Mouse (Mus musculus) midbrain, postnatal 0 days (tissue): ENCODE measurements around the gene Lrp6. TPM values are rescaled to one million over a fixed set of nuclear protein-coding genes. Genes with fewer than 3 reads are reported as not detected.

Experiments
- ATAC-seq: fragments of 200-750 bp; cut with Nextera tagmentation; 2 replicates; pipeline ENCODE4 v1.8.0; 2017; ENCODE audit warnings: moderate number of reproducible peaks, mild to moderate bottlenecking, moderate TSS enrichment, moderate library complexity; ENCODE audit not compliant: low FRiP score
- DNase-seq: peaks from one replicate; pipeline ENCODE4 v3.0.0-alpha.2; 2015; ENCODE audit warnings: low spot score
- H3K27ac ChIP-seq: fragments of 300-500 bp; sonication (generic); 2 replicates; pipeline ENCODE4 v1.5.1; 2014; ENCODE audit warnings: low read depth, mild to moderate bottlenecking, low read length, mixed read lengths
- H3K27me3 ChIP-seq: fragments of 300-500 bp; sonication (generic); 2 replicates; pipeline ENCODE4 v1.6.1; 2014; ENCODE audit warnings: low read length, control low read depth, mixed read lengths; ENCODE audit not compliant: insufficient read depth
- H3K36me3 ChIP-seq: fragments of 300-500 bp; sonication (generic); 2 replicates; pipeline ENCODE4 v1.6.1; 2014; ENCODE audit warnings: low read length, control low read depth, mixed read lengths; ENCODE audit not compliant: insufficient read depth
- H3K4me1 ChIP-seq: fragments of 300-500 bp; sonication (generic); 2 replicates; pipeline ENCODE4 v1.6.1; 2014; ENCODE audit warnings: mild to moderate bottlenecking, control low read depth, antibody characterized with exemption, low read length, mixed read lengths; ENCODE audit not compliant: insufficient read depth
- H3K4me2 ChIP-seq: fragments of 300-500 bp; sonication (generic); 2 replicates; pipeline ENCODE4 v1.6.1; 2014; ENCODE audit warnings: low read depth, mild to moderate bottlenecking, low read length, mixed read lengths; ENCODE audit not compliant: poor library complexity, severe bottlenecking
- H3K4me3 ChIP-seq: fragments of 300-500 bp; sonication (generic); 2 replicates; pipeline ENCODE4 v1.5.1; 2014; ENCODE audit warnings: low read depth, mild to moderate bottlenecking, low read length, moderate library complexity
- H3K9ac ChIP-seq: fragments of 300-500 bp; sonication (generic); replicated peaks from 2 replicates; pipeline ENCODE4 v1.6.1; 2014; ENCODE audit warnings: mild to moderate bottlenecking, low read length, moderate library complexity, mixed read lengths; ENCODE audit not compliant: poor library complexity, severe bottlenecking
- H3K9me3 ChIP-seq: fragments of 300-500 bp; sonication (generic); 2 replicates; pipeline ENCODE4 v1.6.1; 2016; ENCODE audit warnings: low read length, control low read depth
- CTCF ChIP-seq: IDR thresholded peaks from 2 replicates; pipeline ENCODE4 v1.5.1; 2016; ENCODE audit warnings: antibody characterized with exemption, mild to moderate bottlenecking
- WGBS: fragments of 180-500 bp; shearing (Covaris S2); extraction: QIAGEN DNeasy Blood & Tissue Kit; methylation state at CpG from one replicate; pipeline ENCODE4 v1.1.7; 2014; 5-methylcytosine and 5-hydroxymethylcytosine counted together
- polyA plus RNA-seq: library from polyadenylated mRNA; unstranded; fragments of >200 nt; fragmentation: Nextera tagmentation; extraction: Ambion mirVana; gene quantifications from 2 replicates; pipeline ENCODE4 v1.2.1, GENCODE M21; 2015
- total RNA-seq: library from RNA; depleted of rRNA; stranded (reverse); fragments of >200 nt; gene quantifications from 2 replicates; pipeline ENCODE4 v1.2.3, GENCODE M21; 2014

Lrp6 gene
- total and polyA plus RNA-seq, 2 experiments from 2014 or later, result 14.7 to 26.3 TPM

DNA sequence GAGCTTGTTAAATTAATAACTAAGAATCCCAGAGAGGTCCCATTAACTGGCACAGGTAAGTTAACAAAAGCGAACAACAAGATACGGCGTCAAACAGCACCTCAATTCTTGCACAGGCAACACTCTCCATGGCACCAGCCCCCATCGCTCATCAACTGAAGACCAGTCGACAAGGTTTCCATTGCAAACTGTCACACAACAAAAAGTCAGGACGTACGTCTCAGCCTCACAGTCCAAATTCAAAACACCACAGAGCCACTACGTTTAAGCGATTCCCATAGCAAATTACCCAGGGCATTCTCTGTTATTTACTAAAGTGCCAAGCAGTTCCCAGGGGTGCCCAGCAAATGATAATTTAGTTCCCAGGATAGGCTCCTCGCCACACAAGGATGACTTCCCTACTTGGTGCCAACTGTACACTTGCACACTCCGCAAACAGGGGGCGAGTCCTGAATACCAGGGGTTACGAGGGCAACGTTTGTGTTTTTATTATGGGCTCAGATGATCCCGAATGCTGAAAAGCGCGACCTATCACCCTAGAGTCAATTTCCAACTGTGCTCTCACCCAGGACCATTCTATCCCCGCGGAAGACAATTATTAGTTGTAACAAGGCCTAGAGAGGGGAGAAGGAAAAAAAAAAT is 1.0 kb downstream of the Lrp6 start:
- Histone ChIP-seq H3K9ac (peak overlapping the region; percentile 94), H3K9me3 (no peaks in the 10 kb centered on the region), H3K36me3 (no peaks in the 10 kb centered on the region), H3K27ac (peak overlapping the region; percentile 100; the same call in 1 of the 2 replicates), H3K27me3 (no peaks in the 10 kb centered on the region), H3K4me2 (peak overlapping the region; percentile 91), H3K4me3 (peak overlapping the region; percentile 94), H3K4me1 (0 out of 2 replicates have a peak, but pooled peaks cover 7% of the 10 kb centered on the region)
- no peak for TF ChIP-seq CTCF
- DNase-seq, result peak; percentile 19
- no peak for ATAC-seq
- 2% methylated on average over 19 of the region's 19 CpGs for WGBS

DNA sequence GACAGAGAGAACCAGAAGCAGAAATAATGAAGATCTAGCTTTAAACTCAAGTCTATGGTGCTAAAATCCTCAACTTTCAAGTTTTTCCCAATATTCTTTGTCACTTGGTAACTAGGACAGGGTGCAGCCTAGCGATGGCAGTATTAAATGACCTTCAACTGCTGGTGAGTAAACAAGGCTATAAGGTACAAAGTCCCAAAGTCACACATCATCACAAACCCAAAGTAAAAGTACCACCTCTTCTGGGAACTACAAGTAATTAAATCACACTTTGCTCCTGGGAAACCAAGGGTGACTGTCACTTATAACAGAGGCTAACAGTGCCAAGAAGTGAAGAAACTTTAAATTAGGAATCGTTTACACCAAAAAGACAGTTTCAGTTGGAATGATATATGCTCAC is 2.2 kb downstream of the Lrp6 start:
- Histone ChIP-seq H3K36me3 (no peaks in the 10 kb centered on the region), H3K4me3 (peak overlapping the region; percentile 94; the same call in 1 of the 2 replicates), H3K4me2 (peak overlapping the region; percentile 91), H3K27me3 (no peaks in the 10 kb centered on the region), H3K9ac (no peak overlapping the region), H3K9me3 (no peaks in the 10 kb centered on the region), H3K27ac (no peak overlapping the region), H3K4me1 (0 out of 2 replicates have a peak, but pooled peaks cover 7% of the 10 kb centered on the region)
- 73% methylated on average over 2 of the region's 2 CpGs for WGBS
- ATAC-seq (no peak), DNase-seq (no peak)
- TF ChIP-seq CTCF, result no peak

DNA sequence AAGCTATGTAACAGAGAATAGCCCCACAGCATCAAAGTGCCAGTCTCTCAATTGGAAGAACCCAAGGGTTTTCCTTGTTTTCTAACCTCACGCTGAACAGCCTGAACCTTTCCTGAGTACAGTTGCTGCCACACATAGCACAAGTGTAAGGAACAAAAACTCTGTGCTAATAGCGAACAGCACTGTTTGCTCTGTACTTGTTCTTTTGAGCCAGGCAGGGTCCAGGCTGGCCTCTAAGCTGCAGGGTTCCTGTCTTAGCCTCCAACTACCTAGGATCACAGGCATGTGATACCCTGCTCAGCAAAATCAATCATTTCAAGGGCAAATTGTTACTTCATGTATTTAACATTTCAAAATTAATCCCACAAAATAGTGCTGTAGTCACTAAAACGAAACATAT is 7.1 kb downstream of the Lrp6 start:
- no peaks in the 10 kb centered on the region for H3K36me3 ChIP-seq
- no peak for ATAC-seq
- H3K9me3 ChIP-seq, result no peaks in the 10 kb centered on the region
- no peak overlapping the region for H3K27ac ChIP-seq
- H3K9ac ChIP-seq, result no peak overlapping the region
- DNase-seq, result no peak
- no peak overlapping the region for H3K4me3 ChIP-seq
- H3K4me1 ChIP-seq, result peaks cover 6% of the 10 kb centered on the region; the same call in 1 of the 2 replicates
- no peak for TF ChIP-seq CTCF
- H3K4me2 ChIP-seq, result no peak overlapping the region
- WGBS, result 68% methylated on average over 3 of the region's 3 CpGs
- no peaks in the 10 kb centered on the region for H3K27me3 ChIP-seq

DNA sequence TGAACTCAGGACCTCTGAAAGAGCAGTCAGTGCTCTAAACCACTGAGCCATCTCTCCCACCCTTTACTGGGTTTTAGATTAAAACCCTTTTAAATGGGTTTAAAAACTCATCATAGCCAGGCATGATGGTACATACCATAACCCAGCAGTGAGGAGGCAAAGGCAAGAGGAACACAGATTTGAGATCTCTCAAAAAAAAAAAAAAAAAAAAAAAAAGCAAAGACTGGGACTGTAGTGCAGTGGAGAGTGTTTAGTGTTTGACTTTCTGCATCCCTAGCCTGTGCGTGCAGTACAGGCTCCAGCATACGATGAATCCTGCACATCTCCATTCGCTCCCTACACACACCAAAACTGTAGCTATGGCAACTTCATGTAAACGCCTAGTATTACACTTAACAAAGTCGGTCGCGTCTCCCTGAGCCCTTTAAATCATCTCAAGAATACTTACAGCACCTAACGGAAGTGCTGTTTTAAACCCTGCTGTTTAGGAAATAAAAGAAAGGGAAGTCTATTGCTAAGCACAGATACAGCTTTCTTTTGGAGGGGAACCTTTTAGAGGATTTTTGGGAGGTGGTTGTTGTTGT is 8.1 kb downstream of the Lrp6 start:
- Histone ChIP-seq H3K4me2 (no peak overlapping the region), H3K4me3 (no peak overlapping the region), H3K4me1 (peaks cover 3% of the 10 kb centered on the region; the same call in 1 of the 2 replicates), H3K27me3 (no peaks in the 10 kb centered on the region), H3K9ac (no peak overlapping the region), H3K27ac (no peak overlapping the region), H3K36me3 (no peaks in the 10 kb centered on the region), H3K9me3 (no peaks in the 10 kb centered on the region)
- TF ChIP-seq CTCF, result no peak
- ATAC-seq (no peak), DNase-seq (no peak)
- 31% methylated on average over 8 of the region's 8 CpGs for WGBS

DNA sequence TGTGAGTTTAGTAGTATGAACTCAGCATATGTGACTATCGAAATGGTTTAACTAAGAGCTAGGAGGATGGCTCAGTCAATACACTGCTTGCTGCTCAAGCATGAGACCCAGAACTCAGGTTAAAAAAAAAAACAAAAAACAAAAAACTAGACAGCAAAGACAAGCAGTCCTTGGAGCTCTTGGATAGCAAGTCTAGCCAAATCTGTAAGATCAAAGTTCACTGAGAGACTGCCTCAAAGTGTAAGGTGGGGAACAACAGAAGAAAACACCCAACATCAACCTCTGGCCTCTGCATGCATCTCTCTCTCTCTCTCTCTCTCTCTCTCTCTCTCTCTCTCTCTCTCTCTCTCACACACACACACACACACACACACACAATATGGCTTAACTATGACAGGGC is 9.7 kb downstream of the Lrp6 start:
- ATAC-seq (no peak), DNase-seq (no peak)
- TF ChIP-seq CTCF, result no peak
- H3K4me3 ChIP-seq, result no peak overlapping the region
- peaks cover 3% of the 10 kb centered on the region; the same call in 1 of the 2 replicates for H3K4me1 ChIP-seq
- no peaks in the 10 kb centered on the region for H3K36me3 ChIP-seq
- H3K9ac ChIP-seq, result no peak overlapping the region
- no peak overlapping the region for H3K27ac ChIP-seq
- no peaks in the 10 kb centered on the region for H3K27me3 ChIP-seq
- H3K9me3 ChIP-seq, result no peaks in the 10 kb centered on the region
- WGBS, result 92% methylated on average over 1 of the region's 1 CpGs
- H3K4me2 ChIP-seq, result no peak overlapping the region

DNA sequence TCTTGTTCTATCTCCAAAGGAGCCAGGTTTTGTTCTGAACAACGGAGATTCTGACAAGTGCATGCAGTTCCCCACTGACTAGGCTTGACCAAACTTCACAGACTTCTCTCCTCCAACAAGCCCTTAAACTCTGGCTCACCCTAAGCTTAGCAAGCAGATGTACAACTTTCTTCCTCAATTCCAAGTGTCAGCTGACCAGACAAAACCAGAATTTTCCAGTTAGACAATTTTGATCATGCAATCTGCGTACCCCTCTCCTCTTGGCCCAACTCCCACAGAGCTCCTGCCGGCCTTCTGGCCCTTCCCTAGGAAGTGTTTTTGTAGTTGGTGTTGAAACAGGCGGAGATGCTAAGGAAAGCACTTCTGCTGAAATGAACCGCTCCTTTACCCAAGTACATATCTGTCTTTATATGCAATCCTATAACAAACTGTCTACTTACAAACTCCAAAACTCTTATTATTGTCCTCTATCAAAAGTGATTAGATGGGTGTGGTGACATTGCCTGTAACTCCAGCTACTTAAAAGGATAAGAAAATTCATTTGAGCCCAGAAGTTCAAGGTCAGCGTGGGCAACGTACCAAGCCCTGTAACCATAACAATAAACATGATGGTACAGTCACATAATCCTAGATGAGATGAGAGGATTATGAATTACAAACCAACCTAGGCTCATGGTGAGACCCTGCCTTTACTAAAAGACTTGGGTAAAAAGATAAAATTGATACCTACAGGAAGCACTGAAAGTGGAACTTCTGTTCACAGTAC is 10.4 kb downstream of the Lrp6 start:
- ATAC-seq (no peak), DNase-seq (peak; percentile 21)

More for the DNA sequence above, 10.4 kb downstream of the Lrp6 start:
- no peak overlapping the region for H3K4me3 ChIP-seq
- TF ChIP-seq CTCF, result no peak
- H3K9me3 ChIP-seq, result no peaks in the 10 kb centered on the region
- H3K4me1 ChIP-seq, result peaks cover 3% of the 10 kb centered on the region; the same call in 1 of the 2 replicates
- no peak overlapping the region for H3K27ac ChIP-seq
- WGBS, result 73% methylated on average over 7 of the region's 7 CpGs
- H3K9ac ChIP-seq, result no peak overlapping the region
- no peak overlapping the region for H3K4me2 ChIP-seq
- no peaks in the 10 kb centered on the region for H3K27me3 ChIP-seq
- H3K36me3 ChIP-seq, result no peaks in the 10 kb centered on the region
